ENCODE assay signal across 8 mouse cellular contexts in the genomic region with DNA sequence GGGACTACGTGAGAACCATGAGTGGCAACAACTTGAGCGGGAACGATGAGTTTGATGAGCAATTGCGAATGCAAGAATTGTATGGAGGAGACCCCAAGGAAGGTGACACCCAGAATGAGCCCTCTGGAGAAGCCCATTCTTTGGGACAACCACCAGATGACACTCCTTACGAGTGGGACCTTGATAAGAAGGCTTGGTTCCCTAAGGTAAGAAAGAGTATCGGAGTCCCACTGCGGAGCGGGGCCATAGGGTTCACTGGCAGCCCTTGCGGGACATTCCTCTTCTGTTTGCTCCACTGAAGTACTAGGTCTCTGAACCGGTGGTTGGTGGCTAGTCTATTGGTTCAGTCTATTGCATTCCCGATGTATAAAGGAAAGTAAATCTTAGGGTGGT. TPM values are rescaled to one million over a fixed set of nuclear protein-coding genes. Genes with fewer than 3 reads are reported as not detected.
DNase-seq lines count a peak whose midpoint lies in the region; ATAC-seq and TF ChIP-seq lines count a peak whose summit lies in the region.

No protein-coding gene starts in this region.

- H3K9me3 ChIP-seq in lung, embryonic 15.5 days = no peaks in the 10 kb centered on the region
- H3K9me3 ChIP-seq in embryonic facial prominence, embryonic 15.5 days (replicated peaks) = no peaks in the 10 kb centered on the region
- no peaks in the 10 kb centered on the region for H3K9me3 ChIP-seq in limb, embryonic 12.5 days

- WGBS in lung, embryonic 15.5 days = 15% methylated on average over 11 of the region's 11 CpGs
- 28% methylated on average over 11 of the region's 11 CpGs for WGBS in embryonic facial prominence, embryonic 15.5 days
- WGBS in limb, embryonic 12.5 days = 22% methylated on average over 11 of the region's 11 CpGs
- 23% methylated on average over 11 of the region's 11 CpGs for WGBS in olfactory bulb, adult 2 months

- H3K4me2 ChIP-seq in lung, embryonic 15.5 days = peak overlapping the region; percentile 49
- H3K4me2 ChIP-seq in embryonic facial prominence, embryonic 15.5 days (replicated peaks) = peak overlapping the region; percentile 48
- peak overlapping the region; percentile 57 for H3K4me2 ChIP-seq in limb, embryonic 12.5 days

- DNase-seq in lung, postnatal 14 days = no peak
- DNase-seq in urinary bladder, postnatal 10 days (ENCODE audit: low spot score) = no peak
- DNase-seq in left cerebral cortex, postnatal 14 days (ENCODE audit: low spot score in 2 of 2) = no peak
- DNase-seq in lung, postnatal 4 days = no peak

- H3K4me1 ChIP-seq in lung, embryonic 15.5 days = no peaks in the 10 kb centered on the region
- no peaks in the 10 kb centered on the region for H3K4me1 ChIP-seq in embryonic facial prominence, embryonic 15.5 days
- 0 out of 2 replicates have a peak, but pooled peaks cover 3% of the 10 kb centered on the region for H3K4me1 ChIP-seq in limb, embryonic 12.5 days (replicated peaks)
- no peaks in the 10 kb centered on the region for H3K4me1 ChIP-seq in olfactory bulb, adult 2 months (ENCODE audit: control insufficient read depth, insufficient read depth, low read length)

- peak overlapping the region; percentile 96; the same call in 1 of the 2 replicates for H3K27ac ChIP-seq in lung, embryonic 15.5 days
- no peak overlapping the region for H3K27ac ChIP-seq in embryonic facial prominence, embryonic 15.5 days (replicated peaks)
- peak overlapping the region; percentile 95; the same call in 1 of the 2 replicates for H3K27ac ChIP-seq in limb, embryonic 12.5 days
- H3K27ac ChIP-seq in olfactory bulb, adult 2 months (ENCODE audit: insufficient read depth, low read depth, low read length) = no peak overlapping the region

- H3K9ac ChIP-seq in lung, embryonic 15.5 days = peak overlapping the region; percentile 64
- H3K9ac ChIP-seq in embryonic facial prominence, embryonic 15.5 days = peak overlapping the region; percentile 23; the same call in 1 of the 2 replicates
- peak overlapping the region; percentile 64 for H3K9ac ChIP-seq in limb, embryonic 12.5 days (replicated peaks)

- H3K4me3 ChIP-seq in lung, embryonic 15.5 days = peak overlapping the region; percentile 62
- peak overlapping the region; percentile 60 for H3K4me3 ChIP-seq in embryonic facial prominence, embryonic 15.5 days (replicated peaks)
- H3K4me3 ChIP-seq in limb, embryonic 12.5 days (replicated peaks) = peak overlapping the region; percentile 51
- H3K4me3 ChIP-seq in olfactory bulb, adult 2 months (ENCODE audit: insufficient read depth, low read depth, low read length) = peak overlapping the region; percentile 75

- H3K36me3 ChIP-seq in lung, embryonic 15.5 days = peaks cover 9% of the 10 kb centered on the region
- 0 out of 2 replicates have a peak, but pooled peaks cover 5% of the 10 kb centered on the region for H3K36me3 ChIP-seq in embryonic facial prominence, embryonic 15.5 days
- H3K36me3 ChIP-seq in limb, embryonic 12.5 days = peaks cover 16% of the 10 kb centered on the region; the same call in 1 of the 2 replicates

- TF ChIP-seq POLR2A in olfactory bulb, adult 2 months (IDR thresholded peaks at IDR 0.05; ENCODE audit: insufficient read depth, low read depth, low read length) = no peak

- ATAC-seq in lung, embryonic 15.5 days (ENCODE audit: borderline replicate concordance, extremely low read depth, low FRiP score, low TSS enrichment) = peak; percentile 16; the same call in 1 of the 2 replicates
- 0 out of 2 replicates have a peak, but pooled peaks have one; percentile 8 for ATAC-seq in embryonic facial prominence, embryonic 15.5 days (ENCODE audit: insufficient number of reproducible peaks, low FRiP score, low TSS enrichment, low read depth)
- ATAC-seq in limb, embryonic 12.5 days (ENCODE audit: insufficient number of reproducible peaks, insufficient read depth, low FRiP score, low TSS enrichment, low read depth) = peak; percentile 22; the same call in 1 of the 2 replicates

- no peak for TF ChIP-seq CTCF in olfactory bulb, adult 2 months (IDR thresholded peaks at IDR 0.05; ENCODE audit: insufficient read depth, low read depth, low read length)

- intact Hi-C loops in left cerebral cortex, postnatal 14 days (cut with DNase I) = loop anchor here (10.0 kb wide), 1 partner anchor 321 kb away; no protein-coding TSS in a partner anchor

- H3K27me3 ChIP-seq in lung, embryonic 15.5 days = no peaks in the 10 kb centered on the region
- no peaks in the 10 kb centered on the region for H3K27me3 ChIP-seq in embryonic facial prominence, embryonic 15.5 days
- 0 out of 2 replicates have a peak, but pooled peaks cover 3% of the 10 kb centered on the region for H3K27me3 ChIP-seq in limb, embryonic 12.5 days

RNA-seq across cellular contexts. Expression of a gene that starts 0.6 kb away (rescaled TPM):
- polyA plus RNA-seq in lung, embryonic 15.5 days (2015; fragmentation: Nextera tagmentation; extraction: Ambion mirVana) = 71.2 and 73.1 TPM in 2 replicates
- 80.0 and 81.9 TPM in 2 replicates for polyA plus RNA-seq in embryonic facial prominence, embryonic 15.5 days (2015; fragmentation: Nextera tagmentation; extraction: Ambion mirVana)
- 86.9 and 92.3 TPM in 2 replicates for polyA plus RNA-seq in limb, embryonic 12.5 days (2016; fragmentation: Nextera tagmentation; extraction: Ambion mirVana)
- polyA plus RNA-seq in olfactory bulb, adult 2 months (2012; ENCODE audit: insufficient read depth, insufficient read length, low replicate concordance, missing spikeins) = not detected in 2 replicates
- total RNA-seq in left cerebral cortex, postnatal 14 days (2021) = 10 to 100 TPM; 52.1 to 53.1 TPM

RNA-seq across cellular contexts. Expression of a gene that starts 11.1 kb away (rescaled TPM):
- not detected in 2 replicates for polyA plus RNA-seq in lung, embryonic 15.5 days (2015; fragmentation: Nextera tagmentation; extraction: Ambion mirVana)
- not detected in 2 replicates for polyA plus RNA-seq in embryonic facial prominence, embryonic 15.5 days (2015; fragmentation: Nextera tagmentation; extraction: Ambion mirVana)
- polyA plus RNA-seq in limb, embryonic 12.5 days (2016; fragmentation: Nextera tagmentation; extraction: Ambion mirVana) = not detected in 2 replicates
- not detected in 2 replicates for polyA plus RNA-seq in olfactory bulb, adult 2 months (2012; ENCODE audit: insufficient read depth, insufficient read length, low replicate concordance, missing spikeins)
- total RNA-seq in left cerebral cortex, postnatal 14 days (2021) = under 1 TPM in 1 of 2 experiments, not detected in 1; 0.27 TPM

RNA-seq across cellular contexts. Expression of a gene that starts 33.9 kb away (rescaled TPM):
- 0.30 TPM in 1 of 2 replicates, not detected in the other for polyA plus RNA-seq in lung, embryonic 15.5 days (2015; fragmentation: Nextera tagmentation; extraction: Ambion mirVana)
- 0.22 and 0.35 TPM in 2 replicates for polyA plus RNA-seq in embryonic facial prominence, embryonic 15.5 days (2015; fragmentation: Nextera tagmentation; extraction: Ambion mirVana)
- polyA plus RNA-seq in limb, embryonic 12.5 days (2016; fragmentation: Nextera tagmentation; extraction: Ambion mirVana) = 0.58 and 0.79 TPM in 2 replicates
- polyA plus RNA-seq in olfactory bulb, adult 2 months (2012; ENCODE audit: insufficient read depth, insufficient read length, low replicate concordance, missing spikeins) = not detected in 2 replicates
- total RNA-seq in left cerebral cortex, postnatal 14 days (2021) = not detected

Comparison
In these comparisons a context has a peak if more than half of its experiments do, and no peak if none do; other contexts are left out.
1. H3K27ac ChIP-seq: peak in lung, embryonic 15.5 days (single experiment) and limb, embryonic 12.5 days (single experiment); none in embryonic facial prominence, embryonic 15.5 days (single experiment) and olfactory bulb, adult 2 months (single experiment).
2. Peak in every context shown above with its lines, with median percentiles within 50 percentile points of each other: ATAC-seq, H3K4me2 ChIP-seq, H3K4me3 ChIP-seq and H3K9ac ChIP-seq.